Mouse (Mus musculus): ENCODE measurements at regions not wholly inside any gene's neighbourhood (a gene's known extent, or its start where the extent isn't known, plus 50 kb on each side); places are given as distances from the start of the nearest gene placed in this dataset.

DNA sequence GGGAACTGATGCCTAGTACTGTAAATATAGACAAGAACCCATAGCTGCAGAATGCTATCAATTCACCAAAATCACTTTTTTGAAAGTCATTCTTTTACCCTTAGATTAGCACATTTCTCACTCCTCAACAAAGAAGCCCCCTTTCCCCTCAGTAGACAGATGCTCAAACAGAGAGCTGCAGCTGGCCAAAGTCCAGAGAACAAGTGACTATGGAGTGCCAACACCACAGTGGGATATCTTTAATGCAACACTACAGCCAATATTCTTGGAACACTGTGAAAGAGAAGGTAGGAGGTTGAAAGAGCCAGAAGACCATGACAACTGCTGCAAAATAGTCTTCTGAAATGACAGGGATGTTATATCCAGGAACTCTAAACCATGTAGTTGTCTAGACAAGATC, 544.0 kb downstream of the Ets1 start:
- H3K4me1 ChIP-seq (ENCODE audit: insufficient read depth, low read depth, low read length): no peaks in the 10 kb centered on the region
- ATAC-seq (ENCODE audit: extremely low read depth, insufficient number of reproducible peaks, low FRiP score, poor library complexity, severe bottlenecking) (no peak), DNase-seq (ENCODE audit: low spot score) (no peak)
- no peaks in the 10 kb centered on the region for H3K36me3 ChIP-seq (replicated peaks)
- TF ChIP-seq GATA2 (IDR thresholded peaks at IDR 0.05; ENCODE audit: borderline replicate concordance, low read depth, low read length): no peak
- TF ChIP-seq POLR2AphosphoS5 (IDR thresholded peaks at IDR 0.05; ENCODE audit: insufficient replicate concordance, low read depth, low read length): no peak
- no peak for TF ChIP-seq GATA1 (IDR thresholded peaks at IDR 0.05; ENCODE audit: borderline replicate concordance, low read length)
- no peak for TF ChIP-seq CTCF (IDR thresholded peaks at IDR 0.05; ENCODE audit: low read depth, low read length)
- no peak for TF ChIP-seq TAL1 (conservative IDR thresholded peaks at IDR 0.05; ENCODE audit: low read depth, low read length)
- no peak overlapping the region for H3K4me3 ChIP-seq (ENCODE audit: low read depth, low read length)
- H3K27me3 ChIP-seq (ENCODE audit: insufficient read depth, low read length): no peaks in the 10 kb centered on the region
- no peaks in the 10 kb centered on the region for H3K9me3 ChIP-seq (replicated peaks)

DNA sequence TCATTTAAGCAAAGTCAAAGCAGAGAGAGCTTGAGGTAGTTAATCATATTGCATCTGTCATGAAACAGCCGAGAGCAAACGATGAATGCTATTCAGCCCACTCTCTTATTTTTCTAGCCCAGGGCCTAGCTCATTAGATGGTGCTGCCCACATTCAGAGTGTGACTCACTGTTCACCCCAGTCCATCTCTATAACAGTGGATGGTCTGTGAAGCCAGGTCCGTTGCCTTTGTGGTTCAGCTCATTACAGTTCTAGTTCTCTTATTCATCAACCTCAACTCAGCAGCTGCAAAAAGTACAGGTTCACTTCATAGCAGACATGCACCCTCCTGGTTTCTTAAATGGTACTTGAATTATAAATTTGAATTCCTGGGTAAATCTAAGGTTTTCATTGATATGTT, 551.2 kb downstream of the Ets1 start:
- Histone ChIP-seq H3K4me3 (ENCODE audit: low read depth, low read length) (no peak overlapping the region), H3K27me3 (ENCODE audit: insufficient read depth, low read length) (no peaks in the 10 kb centered on the region), H3K9me3 (replicated peaks) (no peaks in the 10 kb centered on the region), H3K36me3 (replicated peaks) (no peaks in the 10 kb centered on the region), H3K4me1 (ENCODE audit: insufficient read depth, low read depth, low read length) (no peaks in the 10 kb centered on the region)
- ATAC-seq (ENCODE audit: extremely low read depth, insufficient number of reproducible peaks, low FRiP score, poor library complexity, severe bottlenecking): no peak
- TF ChIP-seq CTCF (IDR thresholded peaks at IDR 0.05; ENCODE audit: low read depth, low read length): no peak
- TF ChIP-seq GATA1 (IDR thresholded peaks at IDR 0.05; ENCODE audit: borderline replicate concordance, low read length): no peak
- no peak for TF ChIP-seq GATA2 (IDR thresholded peaks at IDR 0.05; ENCODE audit: borderline replicate concordance, low read depth, low read length)
- no peak for TF ChIP-seq TAL1 (conservative IDR thresholded peaks at IDR 0.05; ENCODE audit: low read depth, low read length)
- no peak for TF ChIP-seq POLR2AphosphoS5 (IDR thresholded peaks at IDR 0.05; ENCODE audit: insufficient replicate concordance, low read depth, low read length)
- no peak for DNase-seq (ENCODE audit: low spot score)

DNA sequence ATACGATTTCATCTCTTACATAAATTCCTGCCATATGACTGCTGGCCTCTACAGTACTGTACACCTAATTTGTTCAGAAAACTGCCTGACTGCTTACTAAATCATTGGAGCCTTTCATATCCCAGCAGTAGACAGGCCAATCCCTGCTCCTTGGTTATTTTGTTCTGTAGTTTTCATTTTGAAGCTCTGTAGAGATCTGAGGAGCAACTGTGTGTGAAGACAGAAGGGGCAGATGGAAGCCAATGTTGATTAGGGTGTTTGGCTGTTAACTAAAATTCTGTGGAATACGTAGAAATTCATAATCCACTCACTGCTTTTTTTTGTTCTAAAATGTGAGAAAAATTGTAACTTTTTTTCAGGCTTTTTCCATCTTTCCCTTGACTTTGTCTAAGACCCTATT, 573.1 kb downstream of the Ets1 start:
- Histone ChIP-seq H3K36me3 (replicated peaks) (no peaks in the 10 kb centered on the region), H3K4me3 (ENCODE audit: low read depth, low read length) (no peak overlapping the region), H3K9me3 (replicated peaks) (no peaks in the 10 kb centered on the region), H3K4me1 (ENCODE audit: insufficient read depth, low read depth, low read length) (no peaks in the 10 kb centered on the region), H3K27me3 (ENCODE audit: insufficient read depth, low read length) (no peaks in the 10 kb centered on the region)
- DNase-seq (ENCODE audit: low spot score): no peak
- no peak for ATAC-seq (ENCODE audit: extremely low read depth, insufficient number of reproducible peaks, low FRiP score, poor library complexity, severe bottlenecking)
- TF ChIP-seq CTCF (IDR thresholded peaks at IDR 0.05; ENCODE audit: low read depth, low read length): no peak
- TF ChIP-seq GATA2 (IDR thresholded peaks at IDR 0.05; ENCODE audit: borderline replicate concordance, low read depth, low read length): no peak
- no peak for TF ChIP-seq POLR2AphosphoS5 (IDR thresholded peaks at IDR 0.05; ENCODE audit: insufficient replicate concordance, low read depth, low read length)
- no peak for TF ChIP-seq GATA1 (IDR thresholded peaks at IDR 0.05; ENCODE audit: borderline replicate concordance, low read length)
- TF ChIP-seq TAL1 (conservative IDR thresholded peaks at IDR 0.05; ENCODE audit: low read depth, low read length): no peak

DNA sequence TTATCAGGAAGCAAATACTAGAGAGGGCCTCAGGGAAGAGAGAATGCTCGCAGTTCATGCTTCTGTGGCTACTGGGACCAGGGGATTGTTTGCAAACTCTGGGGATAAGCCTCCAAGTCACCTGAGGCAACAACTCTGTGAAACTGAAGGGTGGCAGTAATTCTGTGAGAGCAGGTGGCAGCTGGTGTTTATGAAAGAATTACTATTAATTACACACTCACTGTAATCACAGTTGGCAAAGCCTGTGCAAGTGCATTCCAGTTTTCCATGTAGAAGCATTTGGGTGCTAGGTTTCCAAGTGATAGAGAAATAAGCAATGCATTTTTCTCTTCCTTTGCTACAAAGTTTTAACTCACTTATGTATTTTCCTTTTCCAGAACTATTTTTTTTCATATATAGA, 578.5 kb downstream of the Ets1 start:
- no peaks in the 10 kb centered on the region for H3K9me3 ChIP-seq (replicated peaks)
- H3K4me1 ChIP-seq (ENCODE audit: insufficient read depth, low read depth, low read length): no peaks in the 10 kb centered on the region

DNA sequence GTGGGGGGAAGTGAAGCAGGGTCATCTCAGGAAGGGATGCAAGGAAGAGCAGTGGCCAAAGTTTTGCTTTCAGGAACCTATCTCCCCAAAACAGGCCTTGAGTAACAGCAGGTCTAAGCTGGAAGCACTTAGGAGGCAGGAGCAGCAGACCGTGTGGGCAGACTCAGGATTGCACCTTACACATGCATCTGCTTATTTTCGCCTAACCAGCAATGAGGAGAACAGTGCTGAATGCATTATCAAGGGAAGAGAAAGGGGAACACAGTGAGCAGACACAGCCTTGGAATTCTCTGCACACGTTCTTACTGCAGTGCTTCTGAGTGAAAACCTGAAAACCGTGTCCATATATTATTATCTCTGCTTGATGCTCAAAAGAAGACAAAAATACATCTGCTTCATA, 585.0 kb downstream of the Ets1 start:
- Histone ChIP-seq H3K9me3 (replicated peaks) (no peaks in the 10 kb centered on the region), H3K4me1 (ENCODE audit: insufficient read depth, low read depth, low read length) (no peaks in the 10 kb centered on the region), H3K36me3 (replicated peaks) (no peaks in the 10 kb centered on the region), H3K27me3 (ENCODE audit: insufficient read depth, low read length) (no peaks in the 10 kb centered on the region), H3K4me3 (ENCODE audit: low read depth, low read length) (no peak overlapping the region)
- no peak for ATAC-seq (ENCODE audit: extremely low read depth, insufficient number of reproducible peaks, low FRiP score, poor library complexity, severe bottlenecking)
- no peak for DNase-seq (ENCODE audit: low spot score)
- TF ChIP-seq TAL1 (conservative IDR thresholded peaks at IDR 0.05; ENCODE audit: low read depth, low read length) (no peak), GATA1 (IDR thresholded peaks at IDR 0.05; ENCODE audit: borderline replicate concordance, low read length) (no peak), POLR2AphosphoS5 (IDR thresholded peaks at IDR 0.05; ENCODE audit: insufficient replicate concordance, low read depth, low read length) (no peak), CTCF (IDR thresholded peaks at IDR 0.05; ENCODE audit: low read depth, low read length) (no peak), GATA2 (IDR thresholded peaks at IDR 0.05; ENCODE audit: borderline replicate concordance, low read depth, low read length) (no peak)

More for the DNA sequence above, 578.5 kb downstream of the Ets1 start:
- H3K4me3 ChIP-seq (ENCODE audit: low read depth, low read length): no peak overlapping the region
- H3K27me3 ChIP-seq (ENCODE audit: insufficient read depth, low read length): no peaks in the 10 kb centered on the region
- ATAC-seq (ENCODE audit: extremely low read depth, insufficient number of reproducible peaks, low FRiP score, poor library complexity, severe bottlenecking): no peak
- TF ChIP-seq TAL1 (conservative IDR thresholded peaks at IDR 0.05; ENCODE audit: low read depth, low read length): no peak
- TF ChIP-seq POLR2AphosphoS5 (IDR thresholded peaks at IDR 0.05; ENCODE audit: insufficient replicate concordance, low read depth, low read length): no peak
- TF ChIP-seq CTCF (IDR thresholded peaks at IDR 0.05; ENCODE audit: low read depth, low read length): no peak
- no peak for TF ChIP-seq GATA2 (IDR thresholded peaks at IDR 0.05; ENCODE audit: borderline replicate concordance, low read depth, low read length)
- TF ChIP-seq GATA1 (IDR thresholded peaks at IDR 0.05; ENCODE audit: borderline replicate concordance, low read length): no peak
- no peak for DNase-seq (ENCODE audit: low spot score)
- no peaks in the 10 kb centered on the region for H3K36me3 ChIP-seq (replicated peaks)

DNA sequence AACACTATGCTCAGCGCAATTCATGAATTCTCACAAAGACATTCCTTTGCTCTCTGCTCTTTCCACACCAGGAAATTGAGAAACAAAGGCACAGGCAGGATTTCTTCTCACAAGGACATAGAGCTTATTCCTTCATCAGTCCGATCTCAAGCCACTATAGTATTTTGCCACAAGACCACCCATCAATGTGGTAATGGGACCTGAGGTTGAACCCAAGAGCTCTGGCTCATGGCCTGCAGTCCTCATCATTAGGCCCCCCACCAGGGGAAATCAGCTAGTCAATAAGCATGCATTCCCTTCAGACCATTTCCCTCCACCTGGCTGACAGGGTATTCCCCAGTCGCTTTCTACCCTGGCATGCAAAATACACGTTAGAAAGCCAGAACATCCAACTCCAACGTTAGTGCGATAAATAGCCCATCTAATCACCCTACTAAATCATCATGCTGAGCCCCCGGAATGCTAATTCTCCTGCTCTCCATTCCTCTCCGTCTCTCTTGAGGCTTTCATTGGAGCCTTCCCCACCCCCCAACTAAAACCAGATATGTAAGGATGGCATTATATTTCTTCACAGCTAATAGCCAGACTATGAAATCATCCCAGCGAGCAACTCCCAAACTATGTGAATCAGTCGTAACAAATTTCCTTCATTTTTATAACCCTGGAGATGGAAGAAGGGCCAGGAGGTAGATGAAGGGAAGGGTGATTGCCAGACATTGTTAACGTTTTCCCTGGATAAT, 586.2 kb downstream of the Ets1 start:
- TF ChIP-seq TAL1 (conservative IDR thresholded peaks at IDR 0.05; ENCODE audit: low read depth, low read length): no peak
- TF ChIP-seq CTCF (IDR thresholded peaks at IDR 0.05; ENCODE audit: low read depth, low read length): no peak
- TF ChIP-seq GATA1 (IDR thresholded peaks at IDR 0.05; ENCODE audit: borderline replicate concordance, low read length): no peak
- no peak for TF ChIP-seq POLR2AphosphoS5 (IDR thresholded peaks at IDR 0.05; ENCODE audit: insufficient replicate concordance, low read depth, low read length)
- no peak for TF ChIP-seq GATA2 (IDR thresholded peaks at IDR 0.05; ENCODE audit: borderline replicate concordance, low read depth, low read length)
- no peak overlapping the region for H3K4me3 ChIP-seq (ENCODE audit: low read depth, low read length)
- ATAC-seq (ENCODE audit: extremely low read depth, insufficient number of reproducible peaks, low FRiP score, poor library complexity, severe bottlenecking): no peak
- no peaks in the 10 kb centered on the region for H3K9me3 ChIP-seq (replicated peaks)
- no peak for DNase-seq (ENCODE audit: low spot score)
- H3K4me1 ChIP-seq (ENCODE audit: insufficient read depth, low read depth, low read length): no peaks in the 10 kb centered on the region
- H3K27me3 ChIP-seq (ENCODE audit: insufficient read depth, low read length): no peaks in the 10 kb centered on the region
- H3K36me3 ChIP-seq (replicated peaks): no peaks in the 10 kb centered on the region
